Comparison of ENCODE assay signal across 8 mouse cellular contexts in the genomic region with DNA sequence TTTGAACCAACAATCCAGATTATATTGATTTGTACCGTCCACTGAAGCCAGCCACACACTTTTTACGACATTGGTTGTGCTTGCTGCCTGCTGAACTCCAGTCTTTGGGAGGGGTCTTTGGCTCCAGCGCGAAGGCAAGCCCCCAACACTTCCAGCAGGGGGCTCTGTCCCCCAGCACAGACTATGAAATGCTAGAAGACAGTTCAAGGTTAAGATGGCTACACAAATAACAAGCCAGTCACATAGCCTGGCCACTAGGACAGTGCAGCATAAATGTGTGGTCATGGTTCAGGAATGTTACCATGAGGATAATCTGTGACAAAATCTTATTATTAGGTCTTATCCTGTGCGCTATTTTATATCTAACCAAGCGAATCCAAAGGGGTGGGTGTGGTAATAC.
DNase-seq lines count a peak whose midpoint lies in the region; ATAC-seq and TF ChIP-seq lines count a peak whose summit lies in the region.

No protein-coding gene starts in this region.

- 51% methylated on average over 6 of the region's 6 CpGs for WGBS in hindbrain, embryonic 10.5 days
- 48% methylated on average over 6 of the region's 6 CpGs for WGBS in hindbrain, embryonic 14.5 days
- 47% methylated on average over 6 of the region's 6 CpGs for WGBS in heart, embryonic 12.5 days
- WGBS in liver, postnatal 0 days (ENCODE audit: insufficient replicate concordance): 45% methylated on average over 6 of the region's 6 CpGs

- H3K36me3 ChIP-seq in hindbrain, embryonic 10.5 days: no peaks in the 10 kb centered on the region
- H3K36me3 ChIP-seq in hindbrain, embryonic 14.5 days (replicated peaks; ENCODE audit: control insufficient read depth, insufficient read depth): no peaks in the 10 kb centered on the region
- H3K36me3 ChIP-seq in heart, embryonic 12.5 days: no peaks in the 10 kb centered on the region
- H3K36me3 ChIP-seq in liver, postnatal 0 days (replicated peaks; ENCODE audit: insufficient read depth, low read length): no peaks in the 10 kb centered on the region

- no peaks in the 10 kb centered on the region for H3K9me3 ChIP-seq in hindbrain, embryonic 10.5 days
- no peaks in the 10 kb centered on the region for H3K9me3 ChIP-seq in hindbrain, embryonic 14.5 days (ENCODE audit: control insufficient read depth, low read length)
- H3K9me3 ChIP-seq in heart, embryonic 12.5 days (replicated peaks): no peaks in the 10 kb centered on the region
- H3K9me3 ChIP-seq in liver, postnatal 0 days (ENCODE audit: low read length): no peaks in the 10 kb centered on the region

- no peak overlapping the region for H3K9ac ChIP-seq in hindbrain, embryonic 14.5 days
- no peak overlapping the region for H3K9ac ChIP-seq in heart, embryonic 12.5 days
- H3K9ac ChIP-seq in liver, postnatal 0 days (replicated peaks): no peak overlapping the region

- TF ChIP-seq EP300 in liver, postnatal 0 days (IDR thresholded peaks at IDR 0.05; ENCODE audit: low read depth): no peak

- no peak overlapping the region for H3K4me2 ChIP-seq in hindbrain, embryonic 14.5 days (replicated peaks)
- H3K4me2 ChIP-seq in heart, embryonic 12.5 days: no peak overlapping the region
- no peak overlapping the region for H3K4me2 ChIP-seq in liver, postnatal 0 days (ENCODE audit: low read depth, low read length)

- peak; percentile 58 for TF ChIP-seq CTCF in liver, postnatal 0 days (IDR thresholded peaks at IDR 0.05; ENCODE audit: low read depth)

- H3K4me3 ChIP-seq in hindbrain, embryonic 10.5 days: no peak overlapping the region
- no peak overlapping the region for H3K4me3 ChIP-seq in hindbrain, embryonic 14.5 days (replicated peaks; ENCODE audit: low read length)
- no peak overlapping the region for H3K4me3 ChIP-seq in heart, embryonic 12.5 days
- no peak overlapping the region for H3K4me3 ChIP-seq in liver, postnatal 0 days (ENCODE audit: low read depth, low read length)

- intact Hi-C loops in gastrocnemius, postnatal 14 days (cut with DNase I; ENCODE audit: low total_unique reads): no loop called here

- DNase-seq in hindbrain, embryonic 10.5 days (ENCODE audit: low spot score): peak; percentile 74
- no peak for DNase-seq in hindbrain, embryonic 14.5 days (ENCODE audit: low spot score)
- peak; percentile 38 for DNase-seq in NIH3T3 (ENCODE audit: low read depth)
- DNase-seq in liver, postnatal 0 days: peak; percentile 24
- DNase-seq in right cerebral cortex, adult 18-20 months: no peak
- DNase-seq in urinary bladder, postnatal 14 days (ENCODE audit: low spot score): no peak
- DNase-seq in gastrocnemius, postnatal 14 days: no peak

- no peak for ATAC-seq in hindbrain, embryonic 14.5 days (ENCODE audit: low FRiP score)
- ATAC-seq in heart, embryonic 12.5 days (ENCODE audit: insufficient number of reproducible peaks, low FRiP score): no peak
- ATAC-seq in liver, postnatal 0 days: no peak

- H3K4me1 ChIP-seq in hindbrain, embryonic 10.5 days (replicated peaks): peaks cover 53% of the 10 kb centered on the region
- H3K4me1 ChIP-seq in hindbrain, embryonic 14.5 days (replicated peaks; ENCODE audit: control insufficient read depth, insufficient read depth, low read length): peaks cover 26% of the 10 kb centered on the region
- peaks cover 42% of the 10 kb centered on the region for H3K4me1 ChIP-seq in heart, embryonic 12.5 days (replicated peaks)
- H3K4me1 ChIP-seq in liver, postnatal 0 days (ENCODE audit: insufficient read depth): peaks cover 6% of the 10 kb centered on the region

- H3K27ac ChIP-seq in hindbrain, embryonic 10.5 days: no peak overlapping the region
- no peak overlapping the region for H3K27ac ChIP-seq in hindbrain, embryonic 14.5 days
- H3K27ac ChIP-seq in heart, embryonic 12.5 days (ENCODE audit: poor library complexity, severe bottlenecking): peak overlapping the region; percentile 63
- no peak overlapping the region for H3K27ac ChIP-seq in liver, postnatal 0 days (ENCODE audit: low read depth)

- peaks cover 9% of the 10 kb centered on the region for H3K27me3 ChIP-seq in hindbrain, embryonic 10.5 days (ENCODE audit: insufficient read depth, poor library complexity, severe bottlenecking)
- H3K27me3 ChIP-seq in hindbrain, embryonic 14.5 days (ENCODE audit: control insufficient read depth, insufficient read depth, low read length): no peaks in the 10 kb centered on the region
- no peaks in the 10 kb centered on the region for H3K27me3 ChIP-seq in heart, embryonic 12.5 days (replicated peaks)
- H3K27me3 ChIP-seq in liver, postnatal 0 days (ENCODE audit: insufficient read depth, low read length): no peaks in the 10 kb centered on the region

Comparison
In these comparisons a context has a peak if more than half of its experiments do, and no peak if none do; other contexts are left out.
1. DNase-seq: peak in hindbrain, embryonic 10.5 days (single experiment), NIH3T3 (single experiment) and liver, postnatal 0 days (single experiment); none in hindbrain, embryonic 14.5 days (single experiment), right cerebral cortex, adult 18-20 months (single experiment), urinary bladder, postnatal 14 days (single experiment) and gastrocnemius, postnatal 14 days (single experiment).